Mouse (Mus musculus) gastrocnemius, postnatal 14 days (tissue): ENCODE measurements at regions not wholly inside any gene's neighbourhood (a gene's known extent, or its start where the extent isn't known, plus 50 kb on each side); places are given as distances from the start of the nearest gene placed in this dataset.

Experiments
- DNase-seq: peaks from one replicate; pipeline ENCODE4 v3.0.0; 2021; ENCODE audit warnings: mixed read lengths
- intact Hi-C: fragments of 180-260 bp; cut with DNase I; formaldehyde crosslinking; loops from one replicate; pipeline ENCODE4 v1.15.1; 2025; ENCODE audit warnings: low total_unique reads

DNA sequence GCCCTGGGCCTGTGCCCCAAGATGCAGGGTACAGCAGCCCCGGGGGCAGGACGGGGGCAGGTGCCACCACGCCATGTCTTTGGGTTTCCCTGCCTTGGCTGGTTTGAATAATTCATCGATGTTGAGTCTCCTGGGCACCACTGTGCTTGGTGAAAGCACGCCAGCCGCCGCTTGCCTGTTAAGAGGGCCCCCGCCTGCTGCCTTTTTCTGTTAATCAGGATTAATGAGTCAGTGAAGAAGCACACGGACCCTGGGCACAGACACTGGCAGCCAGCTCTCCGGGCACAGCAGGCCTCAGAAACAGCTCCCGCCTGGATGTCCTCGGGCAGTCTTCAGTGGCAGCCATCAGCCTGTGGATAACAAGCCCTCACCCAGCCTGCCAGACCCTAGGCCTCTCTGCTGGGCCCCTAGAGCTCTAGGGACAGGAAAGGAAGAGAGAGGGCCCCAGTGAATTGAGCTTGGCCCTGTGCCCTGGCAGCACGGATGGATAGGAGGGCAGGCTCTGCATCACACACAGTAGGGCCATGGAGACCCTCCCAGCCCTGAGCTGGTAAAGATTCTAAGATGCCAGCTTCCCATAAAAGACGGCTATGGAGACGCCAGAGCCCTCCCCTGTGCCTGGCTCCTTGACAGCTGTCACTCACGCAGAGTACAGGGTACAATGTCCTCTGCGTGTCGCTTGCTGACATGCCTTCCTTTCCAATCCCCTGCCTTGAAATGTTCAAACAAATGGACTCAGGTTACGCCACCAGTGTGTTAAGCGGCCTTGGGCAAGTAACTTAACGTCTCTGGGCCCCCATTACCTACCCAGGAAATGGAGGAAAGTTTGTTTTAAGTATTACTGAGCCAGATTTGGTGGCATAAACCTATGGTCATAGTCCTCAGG lies 118.4 kb downstream of the Cryba4 start:
- intact Hi-C loops: no loop called here
- no peak for DNase-seq

DNA sequence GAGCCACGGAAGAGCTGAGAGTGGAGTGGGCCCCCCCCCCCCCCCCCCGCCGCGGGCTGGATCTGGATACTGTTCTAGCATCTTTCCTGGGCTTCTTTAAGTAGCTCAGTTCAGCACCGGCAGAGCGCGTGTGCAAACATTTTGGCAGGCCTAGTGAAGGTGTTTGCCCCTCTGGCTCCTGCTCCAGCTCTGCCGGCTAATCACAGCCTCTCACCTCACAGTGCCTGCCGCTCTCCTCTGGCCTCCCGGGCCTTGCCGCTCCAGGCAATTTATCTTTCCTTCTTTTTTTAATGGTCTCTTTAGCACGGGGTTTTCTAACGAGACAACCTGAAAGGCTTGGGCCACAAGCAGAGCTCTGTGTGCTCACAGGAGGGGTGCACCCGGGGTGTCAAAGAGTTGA lies 115.7 kb downstream of the Cryba4 start:
- intact Hi-C loops: no loop called here
- DNase-seq: no peak

DNA sequence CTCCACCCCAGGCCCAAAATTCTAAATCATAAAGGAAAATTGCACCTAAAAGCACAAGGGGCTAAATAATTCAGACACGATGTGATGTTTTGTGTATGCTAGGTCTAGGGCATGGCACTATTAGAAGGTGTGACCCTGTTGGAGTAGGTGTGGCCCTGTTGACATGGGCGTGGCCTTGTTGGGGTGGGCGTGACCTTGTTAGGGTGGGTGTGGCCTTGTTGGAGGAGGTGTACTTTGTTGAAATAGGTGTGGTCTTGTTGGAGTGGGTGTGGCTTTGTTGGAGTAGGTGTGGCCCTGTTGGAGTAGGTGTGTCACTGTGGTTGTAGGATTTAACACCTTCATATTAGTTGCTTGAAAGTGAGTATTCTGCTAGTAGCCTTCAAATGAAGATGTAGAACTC lies 114.1 kb downstream of the Cryba4 start:
- intact Hi-C loops: no loop called here
- no peak for DNase-seq

DNA sequence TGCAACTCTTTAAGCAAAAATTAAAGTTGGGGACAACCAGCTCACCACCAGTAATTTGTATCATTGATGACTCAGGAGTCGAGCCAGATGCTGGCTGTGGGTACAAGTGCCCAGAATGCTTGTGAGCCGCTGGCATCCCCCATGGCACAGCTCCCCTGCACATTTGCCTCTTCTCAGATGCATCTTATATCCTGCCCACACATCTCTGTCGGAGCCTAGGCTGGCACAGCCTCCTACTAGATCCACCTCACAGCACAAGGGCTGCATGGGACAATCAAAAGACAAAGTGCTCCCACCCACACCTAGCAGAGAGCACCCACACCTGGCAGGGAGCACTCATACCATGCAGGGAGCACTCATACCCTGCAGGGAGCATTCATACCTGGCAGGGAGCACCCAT lies 109.6 kb downstream of the Cryba4 start:
- no peak for DNase-seq
- intact Hi-C loops: no loop called here

DNA sequence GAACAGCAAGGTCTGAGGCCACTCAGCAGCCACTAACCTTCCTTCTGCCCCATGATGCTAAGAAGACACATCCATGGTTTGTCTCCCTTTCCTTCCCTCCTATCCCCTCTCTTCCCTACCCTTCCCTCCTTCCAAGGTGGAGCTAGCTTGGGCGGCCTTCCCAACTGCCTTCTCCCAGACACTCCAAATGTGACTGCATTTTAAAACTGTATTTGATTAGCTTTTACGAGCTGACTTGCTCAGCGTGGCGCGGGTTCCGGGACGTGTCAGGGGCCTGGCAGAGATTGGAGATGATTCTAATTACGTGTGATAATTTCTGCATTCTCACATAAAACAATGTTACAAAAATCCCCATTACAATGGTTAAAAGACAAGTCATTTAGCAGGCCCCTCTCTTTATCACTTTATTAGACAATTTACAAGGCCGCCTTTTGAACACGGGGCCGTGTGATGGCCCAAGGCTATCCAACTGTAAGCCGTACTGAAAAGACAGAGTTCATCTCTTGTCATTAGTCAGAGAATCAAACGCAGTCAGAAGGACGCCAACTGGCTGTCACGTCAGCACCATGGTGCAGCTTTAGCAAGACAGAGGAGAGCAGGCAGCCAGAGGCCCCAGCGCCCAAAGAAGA lies 108.2 kb downstream of the Cryba4 start:
- DNase-seq: no peak
- intact Hi-C loops: no loop called here

DNA sequence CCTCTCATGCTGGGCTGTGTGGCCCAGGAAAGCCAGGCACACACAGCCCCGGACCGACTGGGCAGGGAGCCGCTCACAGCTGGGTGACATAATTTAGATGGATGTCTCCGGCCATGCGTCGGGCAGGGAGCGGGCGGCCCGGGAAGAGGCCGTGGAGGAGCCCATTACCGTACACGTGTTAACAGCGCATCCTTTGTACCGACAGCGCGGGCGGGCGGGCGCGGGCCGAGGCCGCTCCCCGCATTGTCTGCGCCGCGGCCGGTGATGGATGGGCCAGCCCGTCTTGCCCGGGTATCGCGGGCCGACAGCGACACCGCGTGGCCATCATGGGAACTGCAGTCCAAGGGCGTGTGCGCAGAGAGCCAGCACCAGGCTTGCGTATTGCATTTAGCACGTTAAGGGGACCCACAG lies 98.6 kb downstream of the Cryba4 start:
- intact Hi-C loops: loop anchor here (5.0 to 10.0 kb wide), 2 partner anchors 746 to 879 kb away; no protein-coding TSS in a partner anchor
- peak; percentile 81 for DNase-seq

DNA sequence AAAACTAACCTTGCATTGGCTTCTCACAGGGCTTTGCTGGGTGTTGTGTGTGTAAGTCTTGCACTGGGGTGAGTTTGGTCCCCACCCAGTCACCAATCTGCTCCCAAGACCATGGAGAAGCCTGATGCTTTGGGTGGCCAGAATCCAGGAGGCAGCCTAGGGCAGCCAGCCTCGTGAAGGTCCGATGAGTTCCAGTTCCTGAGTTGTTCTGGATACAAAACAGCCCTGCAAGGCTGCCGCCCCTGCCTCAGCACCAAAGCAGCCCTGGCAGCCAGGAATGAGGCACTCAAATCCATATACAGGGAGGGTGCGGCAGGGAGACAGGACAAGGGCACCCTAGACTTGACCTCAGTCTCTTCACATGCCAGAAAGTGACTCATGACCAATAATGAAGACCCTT lies 97.7 kb downstream of the Cryba4 start:
- no peak for DNase-seq
- intact Hi-C loops: loop anchor here (5.0 to 10.0 kb wide), 2 partner anchors 747 to 880 kb away; no protein-coding TSS in a partner anchor

DNA sequence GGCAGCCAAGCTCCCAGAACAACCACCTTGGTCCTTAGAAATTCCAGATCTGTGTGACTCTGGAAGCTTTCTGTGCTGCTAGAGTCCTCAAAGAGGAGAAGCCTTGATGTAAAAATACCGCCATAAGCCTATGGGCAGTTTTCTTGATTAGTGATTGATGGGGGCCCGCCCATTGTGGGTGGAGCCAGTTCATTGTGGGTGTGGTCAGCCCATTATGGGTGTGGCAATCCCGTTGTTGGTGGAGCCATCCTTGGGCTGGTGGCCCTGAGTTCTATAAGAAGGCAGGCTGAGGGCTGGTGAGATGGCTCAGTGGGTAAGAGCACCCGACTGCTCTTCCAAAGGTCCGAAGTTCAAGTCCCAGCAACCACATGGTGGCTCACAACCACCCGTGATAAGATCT lies 97.3 kb downstream of the Cryba4 start:
- no peak for DNase-seq
- intact Hi-C loops: loop anchor here (10.0 kb wide), 1 partner anchor 880 kb away; no protein-coding TSS in a partner anchor

DNA sequence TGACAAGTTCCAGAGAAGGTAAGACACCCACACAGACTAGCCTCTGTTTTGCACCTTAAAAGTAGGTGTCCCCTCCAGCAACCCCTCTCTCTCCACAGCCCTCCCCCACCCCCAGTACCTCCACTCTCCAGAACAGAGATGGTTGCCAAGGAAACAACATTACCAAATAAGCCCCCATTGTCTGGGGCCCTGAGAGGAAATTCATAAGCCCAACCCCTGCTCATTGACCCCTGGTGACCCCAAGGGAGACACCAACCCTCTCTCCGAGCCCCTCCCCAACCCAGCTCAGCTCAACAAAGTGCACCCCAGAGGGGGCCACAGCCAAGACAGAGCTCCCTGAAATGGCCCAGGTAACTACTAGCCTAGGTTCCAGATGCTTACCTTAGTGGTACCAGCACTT lies 96.3 kb downstream of the Cryba4 start:
- intact Hi-C loops: loop anchor here (10.0 kb wide), 1 partner anchor 881 kb away; no protein-coding TSS in a partner anchor
- no peak for DNase-seq

DNA sequence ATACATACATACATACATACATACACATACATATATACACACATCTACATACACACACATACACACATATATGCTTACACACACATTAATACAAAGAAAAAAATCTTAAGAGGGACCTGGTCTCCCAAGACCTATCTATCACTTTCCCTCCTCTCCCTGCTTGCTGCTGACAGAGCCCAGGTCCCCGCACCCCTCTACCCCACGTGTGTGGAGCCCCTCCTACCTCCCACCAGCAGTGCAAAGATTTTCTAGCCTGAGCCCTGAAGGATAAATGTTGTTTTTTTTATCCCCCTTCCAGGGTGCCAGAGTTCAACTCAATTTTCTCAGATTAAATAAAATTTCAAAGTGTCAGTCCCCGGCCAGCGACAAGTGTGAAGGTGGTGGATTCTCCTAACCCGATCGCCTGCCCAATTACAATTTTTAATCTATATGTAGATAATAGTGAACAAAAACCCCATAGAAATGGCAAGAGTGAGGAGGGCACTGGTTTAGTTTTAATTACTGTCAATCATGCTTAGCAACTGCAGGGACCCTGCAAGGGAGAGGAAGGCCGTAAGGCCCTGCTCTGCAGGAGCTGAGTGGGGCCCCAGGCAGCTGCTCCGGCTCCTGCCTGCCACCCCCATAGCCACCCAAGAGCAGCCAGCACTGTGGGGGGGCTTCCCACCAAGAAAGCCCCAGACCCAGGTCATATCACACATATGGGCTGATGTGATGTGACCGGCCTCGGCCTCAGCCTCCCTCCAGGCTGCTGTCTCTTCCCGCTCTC lies 85.7 kb downstream of the Cryba4 start:
- DNase-seq: no peak

DNA sequence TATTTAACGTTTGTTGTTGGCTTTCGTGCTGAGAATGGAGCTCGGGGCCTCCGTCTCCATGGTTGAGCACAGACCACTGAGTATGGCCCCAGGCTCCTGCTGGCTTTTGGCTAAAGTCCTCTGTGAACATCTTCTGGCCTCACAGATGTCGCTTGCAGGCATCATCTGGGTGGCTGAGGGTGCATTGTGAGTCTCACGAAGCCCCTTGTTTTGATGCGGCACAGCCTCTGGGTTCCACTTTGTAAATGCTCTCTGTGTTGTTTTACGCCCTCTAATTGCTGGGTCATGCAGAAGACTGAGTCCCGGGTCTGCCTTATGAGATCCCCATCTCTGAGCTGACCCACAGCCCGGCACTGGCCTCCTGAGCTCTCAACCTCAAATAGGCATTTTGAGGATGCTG lies 84.5 kb downstream of the Cryba4 start:
- no peak for DNase-seq
- intact Hi-C loops: no loop called here

More for the DNA sequence above, 85.7 kb downstream of the Cryba4 start:
- intact Hi-C loops: no loop called here

DNA sequence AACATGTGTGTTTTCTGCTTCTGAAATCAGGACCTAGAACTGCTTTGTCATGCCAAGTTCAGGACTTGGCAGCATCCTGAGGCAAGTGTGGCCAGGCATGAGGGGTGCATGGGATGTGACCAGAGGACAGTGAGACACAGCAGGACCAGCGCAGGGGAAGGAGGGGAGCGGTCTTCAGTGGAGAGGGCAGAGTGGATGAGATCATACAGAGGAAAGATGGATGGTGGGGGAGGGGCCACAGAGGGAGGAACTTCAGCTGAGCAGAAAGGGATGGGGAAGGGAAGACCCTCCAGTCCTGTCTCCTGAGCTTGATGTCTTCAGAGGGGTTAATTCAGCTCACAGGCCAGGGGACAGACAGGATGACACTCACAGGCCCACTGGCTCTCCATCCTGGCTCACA lies 81.0 kb downstream of the Cryba4 start:
- intact Hi-C loops: no loop called here
- DNase-seq: no peak

DNA sequence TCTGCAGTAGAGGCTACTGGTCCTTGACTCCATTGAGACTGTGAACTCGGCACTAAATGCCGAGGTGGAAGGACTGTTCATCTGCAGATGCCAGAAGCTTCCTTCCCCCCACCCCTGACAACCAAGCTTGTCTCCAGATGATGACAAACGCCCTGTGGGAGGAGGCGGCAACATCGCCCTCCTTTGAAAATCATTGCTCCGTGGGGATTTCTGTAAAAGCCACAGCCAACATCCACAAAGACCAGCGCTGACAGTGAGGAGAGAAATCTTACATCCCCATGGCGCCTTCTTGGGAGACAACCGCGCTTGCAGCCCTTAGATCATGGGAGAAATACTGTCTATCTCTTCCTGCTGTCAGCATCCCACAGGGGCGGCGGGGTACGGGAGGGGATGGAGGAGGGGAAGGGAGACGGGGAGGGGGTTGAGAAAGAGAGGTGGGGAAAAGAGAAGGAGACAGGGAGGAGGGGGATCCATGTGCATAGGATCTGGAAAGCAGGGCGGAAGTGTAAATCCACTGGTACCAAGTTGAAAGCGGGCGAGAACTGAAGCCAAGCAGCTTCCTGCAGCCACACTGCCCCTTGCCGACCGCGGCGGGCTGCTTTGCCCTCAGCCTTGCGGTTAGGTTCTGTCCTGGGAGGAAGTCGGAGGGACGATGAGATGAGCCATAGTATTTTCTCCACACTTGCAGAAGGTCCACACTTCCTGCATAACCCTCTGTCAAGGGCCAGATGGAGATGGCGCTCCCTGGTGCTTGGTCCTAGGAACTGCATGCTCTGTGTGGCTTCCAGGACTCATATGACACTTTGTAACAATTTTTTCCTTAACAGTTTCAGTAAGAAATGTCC lies 72.9 kb downstream of the Cryba4 start:
- intact Hi-C loops: no loop called here
- DNase-seq: peak; percentile 25

DNA sequence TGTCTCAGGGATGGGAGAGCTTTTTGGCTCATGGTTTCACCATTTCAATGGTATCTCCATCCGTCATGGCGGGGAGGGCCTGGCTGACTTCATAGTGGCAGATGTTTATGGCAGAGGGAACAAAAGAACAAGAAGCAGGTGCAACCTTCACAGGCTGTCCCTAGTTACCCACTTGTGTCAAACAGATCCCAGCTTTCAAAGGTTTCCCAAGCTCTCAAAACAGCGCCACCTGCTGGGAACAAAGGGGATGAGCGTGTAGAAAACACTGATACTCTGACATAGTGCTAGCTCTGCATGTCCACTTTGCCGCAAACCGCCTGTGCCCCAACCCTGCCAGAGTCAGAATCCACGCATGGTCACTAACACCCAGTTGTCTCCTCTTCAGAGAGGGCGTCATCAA lies 69.5 kb downstream of the Cryba4 start:
- peak; percentile 15 for DNase-seq
- intact Hi-C loops: no loop called here

DNA sequence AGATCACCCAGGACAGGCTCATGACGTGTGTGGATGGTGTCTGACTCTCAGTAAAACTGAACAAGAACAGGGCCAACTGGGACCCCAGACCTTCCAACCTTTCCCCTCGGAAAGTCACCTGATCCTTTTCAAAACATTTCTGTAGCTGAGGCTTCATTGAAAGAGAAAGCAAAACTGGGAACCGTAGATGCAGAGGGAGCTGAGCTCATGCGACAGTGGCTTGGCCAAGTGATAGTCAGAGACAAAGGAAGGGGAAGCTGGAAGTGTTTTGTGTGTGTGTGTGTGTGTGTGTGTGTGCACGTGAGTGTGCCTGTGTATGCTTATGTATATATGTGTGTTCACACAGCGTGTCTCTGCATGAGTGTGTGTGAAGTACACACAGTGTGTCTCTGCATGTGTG lies 56.7 kb downstream of the Cryba4 start:
- intact Hi-C loops: no loop called here
- DNase-seq: no peak
